Mouse (Mus musculus) c-Kit-positive CD71-positive TER-119-negative erythroid progenitor cells, embryonic 14.5 days (primary cell): ENCODE results near the gene Upp2.

Experiments
- DNase-seq: peaks from one replicate; pipeline ENCODE4 v3.0.0-alpha.2; 2013; ENCODE audit warnings: low read depth

Upp2 gene

DNA sequence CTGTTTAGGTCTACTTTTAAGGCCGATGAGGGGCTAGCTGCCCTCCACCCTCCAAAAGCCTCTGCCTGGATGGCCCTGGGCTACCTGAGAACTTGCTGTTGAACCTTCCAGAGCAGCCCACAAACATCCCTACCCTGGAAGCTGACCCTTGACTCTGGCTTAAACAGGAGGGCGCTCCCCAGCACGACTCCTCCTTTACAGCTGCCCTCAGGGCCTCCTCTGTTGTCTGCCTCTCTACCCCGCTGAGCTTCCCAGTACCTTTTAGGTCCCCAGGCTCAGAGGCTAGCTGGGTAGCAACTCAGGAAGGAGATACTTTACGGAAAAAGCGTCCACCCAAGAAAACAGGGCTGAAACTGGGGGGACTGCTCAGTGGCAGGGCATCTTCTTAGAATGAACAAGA is 15.2 kb upstream of the Upp2 start:
- no peak for DNase-seq

DNA sequence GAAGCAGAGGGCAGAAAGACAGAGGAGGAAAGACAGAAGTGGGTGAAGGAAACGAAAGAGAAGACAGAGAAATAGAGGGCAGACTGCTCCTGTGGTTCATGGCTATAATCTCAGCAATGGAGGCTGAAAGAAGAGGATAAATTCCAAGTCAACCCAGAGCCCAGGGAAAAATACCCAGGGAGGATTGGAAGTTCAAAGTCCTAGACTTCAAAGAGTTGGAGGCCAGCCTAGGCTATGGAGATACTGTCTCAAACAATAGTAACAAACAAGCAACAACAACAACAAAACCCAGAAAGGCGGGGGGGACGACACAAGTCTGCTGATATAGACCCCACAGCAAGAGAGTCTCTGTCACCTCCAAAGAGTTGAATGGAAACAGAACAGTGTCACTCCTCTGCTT is 14.8 kb upstream of the Upp2 start:
- no peak for DNase-seq

DNA sequence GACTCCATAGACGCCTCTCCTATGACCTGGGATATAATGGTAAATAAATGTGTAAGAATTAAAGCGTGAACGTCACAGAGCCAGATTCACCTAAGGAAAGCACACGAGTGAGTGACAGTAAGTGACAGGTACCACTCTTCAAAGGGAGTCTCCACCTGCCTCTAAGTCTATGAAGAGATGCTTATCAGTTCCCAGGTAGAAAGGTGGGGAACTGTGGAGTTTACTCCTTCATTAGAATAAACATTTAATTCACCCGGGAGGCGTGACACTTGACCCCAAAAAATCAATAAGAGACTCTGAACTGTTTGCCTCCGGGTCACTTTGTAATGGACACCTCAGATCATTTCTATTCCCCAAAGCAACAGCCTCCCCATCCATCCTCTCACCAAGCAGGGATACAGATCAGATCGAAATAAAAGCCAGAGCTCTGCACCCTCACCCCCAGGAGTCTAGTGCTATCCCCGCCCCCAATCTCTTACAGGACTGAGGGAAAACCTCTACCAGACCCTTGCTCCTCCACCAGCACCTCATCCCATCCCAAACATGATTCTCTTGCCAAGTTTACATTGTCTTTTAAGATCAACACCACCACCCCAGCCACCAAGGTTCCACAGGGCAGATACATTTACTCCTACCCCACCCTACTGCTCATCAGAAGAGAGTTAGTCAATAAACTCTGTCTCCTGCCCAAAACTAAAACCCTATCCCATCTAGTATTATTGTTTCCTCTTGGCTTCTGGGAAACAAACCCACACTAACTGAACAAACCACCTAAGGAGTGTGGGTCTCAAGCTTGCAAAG is 9.9 kb upstream of the Upp2 start:
- DNase-seq: no peak

- DNase-seq: no peak
These were observed 5.0 kb upstream of the Upp2 start for GRCm38 (mm10) chr2:58562137-58562536.

GRCm38 (mm10) chr2:58565267-58565666 is 1.8 kb upstream of the Upp2 start:
- DNase-seq: no peak

- no peak for DNase-seq
These were observed 1.1 kb upstream of the Upp2 start for GRCm38 (mm10) chr2:58566049-58566409.

GRCm38 (mm10) chr2:58566410-58567065 is 560 bp upstream of the Upp2 start:
- no peak for DNase-seq

GRCm38 (mm10) chr2:58567866-58568719 is 995 bp downstream of the Upp2 start:
- no peak for DNase-seq

DNA sequence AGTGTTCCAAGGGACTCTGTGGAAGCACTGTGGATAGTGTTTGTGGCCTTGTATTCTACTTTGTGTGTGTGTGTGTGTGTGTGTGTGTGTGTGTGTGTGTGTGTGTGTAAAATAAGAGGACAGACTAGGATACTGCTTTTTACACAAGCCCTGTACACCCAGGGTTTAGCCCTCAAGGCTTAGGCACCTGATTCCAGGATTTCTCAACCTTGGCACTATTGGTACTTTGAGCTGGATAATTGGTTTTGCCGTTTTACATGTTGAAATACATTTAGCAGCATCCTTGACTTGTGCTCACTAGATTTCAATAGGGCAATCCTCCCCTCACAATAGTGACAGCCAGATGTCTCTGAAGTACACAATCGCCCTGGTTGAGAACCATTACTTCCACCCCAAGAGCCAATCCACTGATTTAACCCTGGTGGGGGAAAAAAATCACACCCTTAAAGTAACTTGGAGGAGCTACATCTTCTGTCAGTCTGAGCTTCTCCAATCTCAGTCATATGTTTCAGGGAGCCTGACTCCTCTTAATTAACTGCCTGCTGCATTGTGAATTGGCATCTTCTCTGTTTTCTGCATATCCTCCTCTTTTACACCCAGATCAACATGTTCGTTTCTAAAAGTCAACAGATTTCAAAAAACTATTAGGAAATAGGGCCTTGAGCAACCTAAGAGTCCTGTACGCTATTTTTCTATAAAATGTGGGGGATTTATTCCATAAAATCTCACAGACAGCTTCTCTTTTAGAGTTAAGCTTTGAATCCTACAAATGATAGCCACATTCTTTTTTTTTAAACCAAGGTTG is 1.9 kb downstream of the Upp2 start:
- no peak for DNase-seq

DNA sequence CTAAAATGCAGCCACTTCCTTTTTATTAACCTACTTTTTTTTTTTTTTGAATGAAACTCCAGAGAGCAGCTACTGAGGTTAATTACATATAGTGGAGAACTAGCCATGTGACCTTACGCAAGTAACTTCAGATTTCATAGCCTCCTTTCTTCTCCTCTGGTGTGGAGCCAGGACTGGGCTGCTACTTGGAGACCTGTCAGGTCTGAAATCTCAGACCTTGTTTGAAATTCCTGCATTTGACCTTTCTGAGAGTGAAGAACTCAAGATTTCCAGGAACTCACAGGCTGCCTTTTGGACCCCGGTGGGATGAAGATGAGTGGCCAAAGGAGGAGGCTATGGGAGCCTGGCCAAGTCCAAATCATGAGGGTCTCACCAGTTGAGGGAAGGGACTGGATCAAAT is 7.1 kb downstream of the Upp2 start:
- DNase-seq: no peak

- DNase-seq: no peak
These were observed 19.2 kb downstream of the Upp2 start for GRCm38 (mm10) chr2:58586311-58586710.

DNA sequence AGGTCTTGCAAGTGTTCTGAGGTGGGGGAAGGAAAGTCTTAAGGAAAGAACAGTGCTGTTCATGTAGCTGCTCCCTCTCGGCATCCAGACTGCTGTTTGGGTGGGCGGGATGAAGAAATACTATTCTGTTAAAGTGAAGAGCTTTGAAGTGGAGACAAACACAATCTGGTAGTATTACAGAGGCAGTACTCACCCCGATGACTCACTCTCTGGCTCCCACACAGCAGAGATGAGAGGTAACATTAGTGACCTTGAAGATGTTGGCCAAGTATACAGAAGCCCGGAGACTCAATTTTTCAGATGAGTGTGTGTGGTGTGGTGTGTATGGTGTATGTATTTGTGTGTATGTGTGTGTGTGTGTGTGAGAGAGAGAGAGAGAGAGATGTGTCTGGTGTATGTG is 22.5 kb downstream of the Upp2 start:
- DNase-seq: no peak

DNA sequence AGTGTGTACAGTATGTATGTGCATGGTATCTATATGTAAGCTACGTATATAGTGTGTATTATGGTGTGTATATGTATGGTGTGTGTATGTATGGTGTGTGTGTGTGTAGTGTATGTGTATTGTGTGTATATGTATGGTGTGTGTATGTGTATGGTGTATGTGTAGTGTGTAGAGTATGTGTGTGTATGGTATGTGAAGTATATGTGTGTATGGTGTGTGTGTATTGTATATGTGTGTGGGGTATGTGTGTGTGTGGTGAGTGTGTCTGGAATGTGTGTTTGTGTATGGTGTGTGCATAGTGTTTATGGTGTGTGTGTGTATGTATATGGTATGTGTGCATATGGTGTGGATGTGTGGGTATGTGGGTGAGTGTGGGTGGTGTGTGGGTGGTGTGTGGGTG is 23.0 kb downstream of the Upp2 start:
- no peak for DNase-seq

- DNase-seq: no peak
These were observed 28.3 kb downstream of the Upp2 start for GRCm38 (mm10) chr2:58595350-58595749.

DNA sequence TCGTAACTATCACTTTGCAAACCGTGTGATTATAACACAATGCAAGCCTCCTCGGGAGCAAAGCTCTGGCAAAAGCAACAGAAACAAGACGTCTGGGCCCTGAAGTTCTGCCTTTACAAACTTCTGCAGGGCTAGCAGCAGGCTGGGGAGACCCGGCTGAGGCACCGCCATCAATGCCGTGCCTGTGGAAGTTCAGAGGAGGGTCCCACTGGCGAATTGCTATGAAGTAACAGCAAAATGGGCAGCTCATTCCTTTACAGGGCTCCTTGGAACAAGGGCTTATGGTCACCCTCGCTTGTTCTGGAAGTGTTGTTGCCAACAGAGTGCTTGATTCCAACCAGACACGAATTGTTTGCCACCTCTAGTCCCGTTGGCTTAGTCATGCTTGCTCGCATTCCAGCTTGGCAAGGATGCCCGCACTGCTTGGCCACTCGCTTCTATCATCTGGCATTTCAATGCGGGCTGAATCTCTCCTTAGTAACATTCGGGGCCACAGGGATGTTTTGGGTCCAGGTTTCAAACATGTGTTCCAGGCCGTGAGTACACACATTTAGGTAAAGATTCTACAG is 29.8 kb downstream of the Upp2 start:
- DNase-seq: no peak

DNA sequence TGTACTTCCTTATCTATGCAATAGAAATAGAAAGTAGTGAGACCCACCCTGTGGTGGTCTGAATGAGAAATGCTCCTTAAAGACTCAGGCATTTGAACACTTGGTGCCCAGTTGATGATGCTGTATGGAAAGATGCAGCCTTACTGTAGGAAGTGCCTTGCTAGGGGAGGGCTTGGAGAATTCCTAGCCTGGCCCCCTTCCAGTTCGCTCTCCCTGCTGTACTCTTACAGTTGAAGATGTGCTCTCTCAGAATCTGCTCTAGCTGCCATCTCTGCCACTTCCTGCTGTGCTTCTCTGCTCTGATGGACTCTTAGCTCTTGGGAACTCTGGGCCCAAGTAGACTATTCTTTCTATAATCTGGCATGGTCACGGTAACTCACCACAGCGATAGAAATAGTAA is 30.5 kb downstream of the Upp2 start:
- no peak for DNase-seq

DNA sequence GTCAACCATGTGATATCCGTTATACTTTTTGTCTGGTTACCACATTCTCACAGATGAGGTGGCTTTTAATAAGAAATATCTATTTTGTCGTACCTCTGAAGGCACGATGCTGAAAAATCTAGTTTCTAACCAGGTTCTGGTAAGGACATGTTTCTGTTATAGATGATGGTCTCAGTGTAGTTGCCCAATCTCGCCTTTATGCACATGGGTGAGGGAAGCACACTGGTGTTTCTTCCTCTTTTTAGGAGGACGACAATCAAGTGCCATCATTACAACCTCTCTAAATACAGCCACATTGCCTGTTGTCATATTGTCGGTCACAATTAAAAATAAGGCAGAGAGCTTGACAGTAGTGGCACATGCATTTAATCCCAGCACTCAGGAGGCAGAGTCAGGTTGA is 32.5 kb downstream of the Upp2 start:
- DNase-seq: no peak

DNA sequence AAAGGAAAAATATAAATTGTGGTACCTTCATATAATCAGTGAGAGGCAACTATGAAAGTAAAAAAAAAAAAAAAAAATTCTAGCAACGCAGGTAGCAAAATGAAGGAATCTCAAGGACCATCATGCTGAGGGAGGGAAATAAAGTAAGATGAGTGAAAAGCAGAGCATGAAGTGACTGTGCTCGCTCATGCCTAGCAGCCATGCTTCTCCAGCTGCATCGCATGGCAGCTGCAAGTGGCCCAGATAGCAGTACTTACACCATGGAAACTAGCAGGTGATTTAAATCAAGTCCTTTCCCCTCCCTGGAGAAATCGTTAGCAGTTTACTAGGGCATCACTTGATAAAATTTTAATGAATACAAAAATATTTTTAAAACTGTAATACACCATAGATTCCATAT is 34.3 kb downstream of the Upp2 start:
- DNase-seq: no peak

- no peak for DNase-seq
These were observed 36.3 kb downstream of the Upp2 start for GRCm38 (mm10) chr2:58603379-58603778.

- DNase-seq: no peak
These were observed 37.7 kb downstream of the Upp2 start for GRCm38 (mm10) chr2:58604791-58605190.

GRCm38 (mm10) chr2:58613720-58614119 is 46.6 kb downstream of the Upp2 start:
- no peak for DNase-seq

GRCm38 (mm10) chr2:58614851-58615250 is 47.8 kb downstream of the Upp2 start:
- DNase-seq: no peak
